Mouse (Mus musculus): ENCODE results near the gene Sh3d19.
"Not testable (repeated sequence)": the region's sequence is repeated elsewhere in the genome, so short reads cannot be mapped to it uniquely, and the experiment has no call there.

The Sh3d19 gene

GRCm38 (mm10) chr3:86085001-86085400 lies 114.1 kb downstream of the Sh3d19 start:
- no peak for DNase-seq (ENCODE audit: extremely low read depth, low read depth, low spot score)

GRCm38 (mm10) chr3:86087872-86088271 lies 117.0 kb downstream of the Sh3d19 start:
- DNase-seq (ENCODE audit: extremely low read depth, low read depth, low spot score): no peak

GRCm38 (mm10) chr3:86093213-86093845 lies 122.4 kb downstream of the Sh3d19 start:
- no peak for DNase-seq (ENCODE audit: extremely low read depth, low read depth, low spot score)

- DNase-seq (ENCODE audit: extremely low read depth, low read depth, low spot score): no peak
These were observed 123.0 kb downstream of the Sh3d19 start for GRCm38 (mm10) chr3:86093907-86094306.

GRCm38 (mm10) chr3:86101956-86102355 lies 131.0 kb downstream of the Sh3d19 start:
- no peak for DNase-seq (ENCODE audit: extremely low read depth, low read depth, low spot score)

- DNase-seq (ENCODE audit: extremely low read depth, low read depth, low spot score): no peak
These were observed 132.8 kb downstream of the Sh3d19 start for GRCm38 (mm10) chr3:86103449-86104291.

GRCm38 (mm10) chr3:86104433-86104832 lies 133.5 kb downstream of the Sh3d19 start:
- not testable (repeated sequence) for DNase-seq (ENCODE audit: extremely low read depth, low read depth, low spot score)

GRCm38 (mm10) chr3:86104909-86105308 lies 134.0 kb downstream of the Sh3d19 start:
- DNase-seq (ENCODE audit: extremely low read depth, low read depth, low spot score): no peak

GRCm38 (mm10) chr3:86106086-86106632 lies 135.2 kb downstream of the Sh3d19 start:
- no peak for DNase-seq (ENCODE audit: extremely low read depth, low read depth, low spot score)

GRCm38 (mm10) chr3:86107637-86108539 lies 137.0 kb downstream of the Sh3d19 start:
- no peak for DNase-seq (ENCODE audit: extremely low read depth, low read depth, low spot score)

GRCm38 (mm10) chr3:86108576-86108975 lies 137.7 kb downstream of the Sh3d19 start:
- no peak for DNase-seq (ENCODE audit: extremely low read depth, low read depth, low spot score)

- DNase-seq (ENCODE audit: extremely low read depth, low read depth, low spot score): no peak
These were observed 138.2 kb downstream of the Sh3d19 start for GRCm38 (mm10) chr3:86109099-86109498.

- DNase-seq (ENCODE audit: extremely low read depth, low read depth, low spot score): no peak
These were observed 139.2 kb downstream of the Sh3d19 start for GRCm38 (mm10) chr3:86110077-86110476.

- DNase-seq (ENCODE audit: extremely low read depth, low read depth, low spot score): no peak
These were observed 141.9 kb downstream of the Sh3d19 start for GRCm38 (mm10) chr3:86112766-86113165.

GRCm38 (mm10) chr3:86114659-86115338 lies 143.9 kb downstream of the Sh3d19 start:
- DNase-seq (ENCODE audit: extremely low read depth, low read depth, low spot score): no peak

- DNase-seq (ENCODE audit: extremely low read depth, low read depth, low spot score): no peak
These were observed 146.0 kb downstream of the Sh3d19 start for GRCm38 (mm10) chr3:86116951-86117350.

GRCm38 (mm10) chr3:86119237-86119932 lies 148.5 kb downstream of the Sh3d19 start:
- peak; percentile 21 for DNase-seq (ENCODE audit: extremely low read depth, low read depth, low spot score)

- DNase-seq (ENCODE audit: extremely low read depth, low read depth, low spot score): no peak
These were observed 151.2 kb downstream of the Sh3d19 start for GRCm38 (mm10) chr3:86122156-86122555.

GRCm38 (mm10) chr3:86123251-86123746 lies 152.4 kb downstream of the Sh3d19 start:
- DNase-seq (ENCODE audit: extremely low read depth, low read depth, low spot score): no peak

GRCm38 (mm10) chr3:86129757-86130156 lies 158.8 kb downstream of the Sh3d19 start:
- no peak for DNase-seq (ENCODE audit: extremely low read depth, low read depth, low spot score)
